Mouse (Mus musculus): ENCODE results near the gene Lrp1. TPM values are rescaled to one million over a fixed set of nuclear protein-coding genes. Genes with fewer than 3 reads are reported as not detected.

Lrp1 gene
- polyA plus RNA-seq, 1 experiment, result 387 TPM

- no peak overlapping the region for H3K4me3 ChIP-seq (ENCODE audit: insufficient read depth, low read length)
- peak overlapping the region; percentile 85 for H3K27ac ChIP-seq (ENCODE audit: insufficient read depth, low read length)
- TF ChIP-seq POLR2A (IDR thresholded peaks at IDR 0.05; ENCODE audit: low read depth, low read length) (no peak), CTCF (IDR thresholded peaks at IDR 0.05; ENCODE audit: borderline replicate concordance, insufficient read depth, low read length) (no peak)
- peaks cover 44% of the 10 kb centered on the region for H3K4me1 ChIP-seq (ENCODE audit: control insufficient read depth, insufficient read depth, low read length)
Observed at GRCm38 (mm10) chr10:127597311-127597901, 23.5 kb downstream of the Lrp1 start.

- TF ChIP-seq CTCF (IDR thresholded peaks at IDR 0.05; ENCODE audit: borderline replicate concordance, insufficient read depth, low read length) (no peak), POLR2A (IDR thresholded peaks at IDR 0.05; ENCODE audit: low read depth, low read length) (no peak)
- H3K4me1 ChIP-seq (ENCODE audit: control insufficient read depth, insufficient read depth, low read length), result peaks cover 50% of the 10 kb centered on the region
- peak overlapping the region; percentile 85 for H3K27ac ChIP-seq (ENCODE audit: insufficient read depth, low read length)
- H3K4me3 ChIP-seq (ENCODE audit: insufficient read depth, low read length), result no peak overlapping the region
Observed at GRCm38 (mm10) chr10:127596321-127596941, 24.5 kb downstream of the Lrp1 start.

GRCm38 (mm10) chr10:127594930-127595715 is 25.8 kb downstream of the Lrp1 start:
- Histone ChIP-seq H3K4me3 (ENCODE audit: insufficient read depth, low read length) (no peak overlapping the region), H3K4me1 (ENCODE audit: control insufficient read depth, insufficient read depth, low read length) (peaks cover 41% of the 10 kb centered on the region), H3K27ac (ENCODE audit: insufficient read depth, low read length) (no peak overlapping the region)
- TF ChIP-seq POLR2A (IDR thresholded peaks at IDR 0.05; ENCODE audit: low read depth, low read length) (no peak), CTCF (IDR thresholded peaks at IDR 0.05; ENCODE audit: borderline replicate concordance, insufficient read depth, low read length) (no peak)

GRCm38 (mm10) chr10:127594405-127594804 is 26.5 kb downstream of the Lrp1 start:
- peaks cover 35% of the 10 kb centered on the region for H3K4me1 ChIP-seq (ENCODE audit: control insufficient read depth, insufficient read depth, low read length)
- no peak overlapping the region for H3K27ac ChIP-seq (ENCODE audit: insufficient read depth, low read length)
- H3K4me3 ChIP-seq (ENCODE audit: insufficient read depth, low read length), result no peak overlapping the region
- TF ChIP-seq POLR2A (IDR thresholded peaks at IDR 0.05; ENCODE audit: low read depth, low read length) (no peak), CTCF (IDR thresholded peaks at IDR 0.05; ENCODE audit: borderline replicate concordance, insufficient read depth, low read length) (no peak)

- TF ChIP-seq CTCF (IDR thresholded peaks at IDR 0.05; ENCODE audit: borderline replicate concordance, insufficient read depth, low read length), result no peak
- TF ChIP-seq POLR2A (IDR thresholded peaks at IDR 0.05; ENCODE audit: low read depth, low read length), result no peak
- Histone ChIP-seq H3K27ac (ENCODE audit: insufficient read depth, low read length) (no peak overlapping the region), H3K4me1 (ENCODE audit: control insufficient read depth, insufficient read depth, low read length) (peaks cover 25% of the 10 kb centered on the region), H3K4me3 (ENCODE audit: insufficient read depth, low read length) (no peak overlapping the region)
Observed at GRCm38 (mm10) chr10:127592850-127593249, 28.1 kb downstream of the Lrp1 start.

- Histone ChIP-seq H3K4me3 (ENCODE audit: insufficient read depth, low read length) (no peak overlapping the region), H3K4me1 (ENCODE audit: control insufficient read depth, insufficient read depth, low read length) (peaks cover 22% of the 10 kb centered on the region), H3K27ac (ENCODE audit: insufficient read depth, low read length) (no peak overlapping the region)
- TF ChIP-seq CTCF (IDR thresholded peaks at IDR 0.05; ENCODE audit: borderline replicate concordance, insufficient read depth, low read length), result no peak
- no peak for TF ChIP-seq POLR2A (IDR thresholded peaks at IDR 0.05; ENCODE audit: low read depth, low read length)
Observed at GRCm38 (mm10) chr10:127592423-127592822, 28.5 kb downstream of the Lrp1 start.

- Histone ChIP-seq H3K4me1 (ENCODE audit: control insufficient read depth, insufficient read depth, low read length) (peaks cover 15% of the 10 kb centered on the region), H3K27ac (ENCODE audit: insufficient read depth, low read length) (peak overlapping the region; percentile 48), H3K4me3 (ENCODE audit: insufficient read depth, low read length) (no peak overlapping the region)
- TF ChIP-seq POLR2A (IDR thresholded peaks at IDR 0.05; ENCODE audit: low read depth, low read length), result no peak
Observed at GRCm38 (mm10) chr10:127591514-127591913, 29.4 kb downstream of the Lrp1 start.

GRCm38 (mm10) chr10:127590831-127591451 is 30.0 kb downstream of the Lrp1 start:
- H3K4me3 ChIP-seq (ENCODE audit: insufficient read depth, low read length), result no peak overlapping the region
- H3K27ac ChIP-seq (ENCODE audit: insufficient read depth, low read length), result peak overlapping the region; percentile 48
- H3K4me1 ChIP-seq (ENCODE audit: control insufficient read depth, insufficient read depth, low read length), result peaks cover 9% of the 10 kb centered on the region
- no peak for TF ChIP-seq CTCF (IDR thresholded peaks at IDR 0.05; ENCODE audit: borderline replicate concordance, insufficient read depth, low read length)
- no peak for TF ChIP-seq POLR2A (IDR thresholded peaks at IDR 0.05; ENCODE audit: low read depth, low read length)

GRCm38 (mm10) chr10:127590256-127590655 is 30.7 kb downstream of the Lrp1 start:
- Histone ChIP-seq H3K4me1 (ENCODE audit: control insufficient read depth, insufficient read depth, low read length) (peaks cover 9% of the 10 kb centered on the region), H3K4me3 (ENCODE audit: insufficient read depth, low read length) (no peak overlapping the region), H3K27ac (ENCODE audit: insufficient read depth, low read length) (0 out of 2 replicates have a peak overlapping the region, but pooled peaks have one; percentile 10)
- no peak for TF ChIP-seq POLR2A (IDR thresholded peaks at IDR 0.05; ENCODE audit: low read depth, low read length)
- TF ChIP-seq CTCF (IDR thresholded peaks at IDR 0.05; ENCODE audit: borderline replicate concordance, insufficient read depth, low read length), result no peak

All from embryonic fibroblast, embryonic 13.5 days (primary cell).